Mouse (Mus musculus) ES-Bruce4 (cell line): Measurements from ENCODE around the gene E130114P18Rik.

Experiments
- CTCF ChIP-seq: IDR thresholded peaks from one replicate; pipeline ENCODE4 v1.8.1; 2011; ENCODE audit warnings: low read depth, low read length
- EP300 ChIP-seq: IDR thresholded peaks from 2 replicates; pipeline ENCODE4 v1.6.1; 2011; ENCODE audit warnings: low read depth, low read length; ENCODE audit not compliant: insufficient read depth
- POLR2A ChIP-seq: IDR thresholded peaks from one replicate; pipeline ENCODE4 v1.8.1; 2011; ENCODE audit warnings: low read length; ENCODE audit not compliant: insufficient read depth

- no peak for TF ChIP-seq CTCF
- no peak for TF ChIP-seq POLR2A
- no peak for TF ChIP-seq EP300
These were observed 114.0 kb downstream of the E130114P18Rik start for GRCm38 (mm10) chr4:97663922-97664321.
